Mouse (Mus musculus) ES-Bruce4 (cell line): Measurements from ENCODE around the gene Wnt2. TPM values are rescaled to one million over a fixed set of nuclear protein-coding genes. Genes with fewer than 3 reads are reported as not detected.

Source experiments
- H3K27ac ChIP-seq: 2 replicates; pipeline ENCODE4 v1.5.1; 2012; ENCODE audit warnings: low read length, inconsistent platforms; ENCODE audit not compliant: insufficient read depth
- H3K27me3 ChIP-seq: 2 replicates; pipeline ENCODE4 v1.6.1; 2012; ENCODE audit warnings: mild to moderate bottlenecking, low read length, inconsistent platforms; ENCODE audit not compliant: control insufficient read depth, poor library complexity, insufficient read depth, severe bottlenecking
- H3K36me3 ChIP-seq: 2 replicates; pipeline ENCODE4 v1.6.1; 2012; ENCODE audit warnings: inconsistent platforms, mild to moderate bottlenecking, low read length, moderate library complexity; ENCODE audit not compliant: control insufficient read depth, poor library complexity, insufficient read depth, severe bottlenecking
- H3K4me1 ChIP-seq: one replicate; pipeline ENCODE4 v1.8.1; 2011; ENCODE audit warnings: low read length; ENCODE audit not compliant: control insufficient read depth, insufficient read depth
- H3K4me3 ChIP-seq: 2 replicates; pipeline ENCODE4 v1.5.1; 2011; ENCODE audit warnings: low read depth, mild to moderate bottlenecking, low read length
- H3K9ac ChIP-seq: 2 replicates; pipeline ENCODE4 v1.6.1; 2012; ENCODE audit warnings: low read depth, mild to moderate bottlenecking, inconsistent platforms; ENCODE audit not compliant: poor library complexity, severe bottlenecking
- H3K9me3 ChIP-seq: replicated peaks from 2 replicates; pipeline ENCODE4 v1.6.1; 2012; ENCODE audit warnings: mild to moderate bottlenecking, low read length, inconsistent platforms; ENCODE audit not compliant: control insufficient read depth, poor library complexity, insufficient read depth, severe bottlenecking
- CTCF ChIP-seq: IDR thresholded peaks from one replicate; pipeline ENCODE4 v1.8.1; 2011; ENCODE audit warnings: low read depth, low read length
- EP300 ChIP-seq: IDR thresholded peaks from 2 replicates; pipeline ENCODE4 v1.6.1; 2011; ENCODE audit warnings: low read depth, low read length; ENCODE audit not compliant: insufficient read depth
- POLR2A ChIP-seq: IDR thresholded peaks from one replicate; pipeline ENCODE4 v1.8.1; 2011; ENCODE audit warnings: low read length; ENCODE audit not compliant: insufficient read depth
- polyA plus RNA-seq: library from polyadenylated mRNA; stranded (reverse); fragments of >200 nt; gene quantifications from 2 replicates; pipeline ENCODE4 v1.2.4, GENCODE M21; 2011; ENCODE audit warnings: low read depth; ENCODE audit not compliant: missing spikeins, insufficient read depth, insufficient read length

The Wnt2 gene
- polyA plus RNA-seq, 1 experiment, result not detected

DNA sequence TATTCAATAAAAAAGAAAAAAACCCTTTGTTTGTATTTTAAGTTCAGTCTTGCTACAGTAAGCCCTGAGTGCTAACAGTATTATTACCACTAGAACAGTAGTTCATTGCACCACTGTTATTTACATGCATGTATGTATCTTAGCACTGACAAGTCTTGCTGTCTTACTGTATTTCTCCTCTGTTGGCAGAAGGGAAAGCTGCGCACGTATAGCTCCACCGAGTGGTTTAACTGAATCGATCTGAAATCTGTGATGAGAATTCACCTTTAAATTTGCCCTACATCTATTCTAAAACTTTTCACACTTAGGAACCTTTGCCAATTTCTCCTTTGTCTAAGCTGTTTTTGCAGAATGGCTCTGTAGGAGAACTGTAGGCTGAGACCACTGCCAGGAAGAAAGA is 13.9 kb upstream of the Wnt2 start:
- no peak overlapping the region for H3K4me3 ChIP-seq
- H3K36me3 ChIP-seq, result no peaks in the 10 kb centered on the region
- no peaks in the 10 kb centered on the region for H3K4me1 ChIP-seq
- no peak overlapping the region for H3K9ac ChIP-seq
- H3K27me3 ChIP-seq, result no peaks in the 10 kb centered on the region
- H3K9me3 ChIP-seq, result no peaks in the 10 kb centered on the region
- no peak overlapping the region for H3K27ac ChIP-seq
- TF ChIP-seq POLR2A (no peak), EP300 (no peak), CTCF (no peak)

- no peak overlapping the region for H3K4me3 ChIP-seq
- H3K27ac ChIP-seq, result no peak overlapping the region
- no peaks in the 10 kb centered on the region for H3K27me3 ChIP-seq
- TF ChIP-seq CTCF, result no peak
- TF ChIP-seq EP300, result no peak
- no peak for TF ChIP-seq POLR2A
- H3K36me3 ChIP-seq, result no peaks in the 10 kb centered on the region
- H3K9ac ChIP-seq, result no peak overlapping the region
- no peaks in the 10 kb centered on the region for H3K4me1 ChIP-seq
- H3K9me3 ChIP-seq, result no peaks in the 10 kb centered on the region
Measured at GRCm38 (mm10) chr6:18043172-18043571, 12.8 kb upstream of the Wnt2 start.

DNA sequence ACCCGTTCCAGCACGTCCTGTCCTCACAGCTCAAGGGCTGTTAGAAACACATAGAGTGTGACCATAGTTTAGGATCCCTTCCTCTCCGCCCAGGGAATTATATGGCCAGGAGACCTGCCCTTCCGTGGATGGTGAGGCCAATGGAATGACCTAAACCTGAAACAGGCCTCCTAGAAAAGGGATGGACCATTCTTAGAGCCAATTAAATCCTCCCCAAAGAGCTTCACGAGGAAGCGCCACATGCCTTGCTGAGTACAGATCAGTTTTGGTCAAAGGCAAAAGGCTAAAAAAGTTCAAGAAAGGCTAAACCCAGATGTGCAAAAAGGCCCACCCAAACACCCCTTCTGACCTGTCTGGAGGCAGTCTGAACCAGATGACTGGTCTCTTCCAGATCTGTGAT is 1.9 kb upstream of the Wnt2 start:
- Histone ChIP-seq H3K9ac (no peak overlapping the region), H3K4me3 (no peak overlapping the region), H3K9me3 (no peaks in the 10 kb centered on the region), H3K36me3 (no peaks in the 10 kb centered on the region), H3K27me3 (peaks cover 15% of the 10 kb centered on the region), H3K27ac (no peak overlapping the region), H3K4me1 (no peaks in the 10 kb centered on the region)
- no peak for TF ChIP-seq CTCF

DNA sequence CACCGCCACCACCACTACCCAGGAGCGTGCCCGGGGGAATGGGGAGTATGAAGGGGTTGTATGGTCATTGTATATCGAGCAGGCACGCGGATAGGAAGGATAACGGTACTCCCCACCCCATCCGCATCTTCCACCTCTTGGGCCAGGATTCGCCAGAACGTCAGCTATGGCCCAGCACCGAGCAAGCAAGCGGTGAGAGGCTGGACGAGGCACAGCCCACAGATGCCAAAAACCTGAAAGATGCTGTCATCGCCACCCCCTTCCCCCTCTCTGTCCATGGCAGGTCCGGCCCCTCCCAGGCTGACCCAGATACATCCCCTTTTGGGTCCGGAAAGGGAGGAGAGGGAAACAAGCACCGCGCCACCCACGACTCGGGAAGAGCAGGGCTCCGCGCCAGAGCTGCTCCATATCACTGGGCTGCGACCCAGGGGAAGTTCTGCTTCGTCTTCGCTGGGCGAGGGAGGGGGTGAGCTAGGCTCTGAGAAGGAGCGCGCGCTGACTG is 1.2 kb upstream of the Wnt2 start:
- Histone ChIP-seq H3K36me3 (no peaks in the 10 kb centered on the region), H3K4me3 (peak overlapping the region; percentile 25), H3K4me1 (no peaks in the 10 kb centered on the region), H3K9me3 (no peaks in the 10 kb centered on the region), H3K27me3 (peaks cover 15% of the 10 kb centered on the region), H3K9ac (no peak overlapping the region), H3K27ac (no peak overlapping the region)
- TF ChIP-seq POLR2A (no peak), EP300 (no peak)

DNA sequence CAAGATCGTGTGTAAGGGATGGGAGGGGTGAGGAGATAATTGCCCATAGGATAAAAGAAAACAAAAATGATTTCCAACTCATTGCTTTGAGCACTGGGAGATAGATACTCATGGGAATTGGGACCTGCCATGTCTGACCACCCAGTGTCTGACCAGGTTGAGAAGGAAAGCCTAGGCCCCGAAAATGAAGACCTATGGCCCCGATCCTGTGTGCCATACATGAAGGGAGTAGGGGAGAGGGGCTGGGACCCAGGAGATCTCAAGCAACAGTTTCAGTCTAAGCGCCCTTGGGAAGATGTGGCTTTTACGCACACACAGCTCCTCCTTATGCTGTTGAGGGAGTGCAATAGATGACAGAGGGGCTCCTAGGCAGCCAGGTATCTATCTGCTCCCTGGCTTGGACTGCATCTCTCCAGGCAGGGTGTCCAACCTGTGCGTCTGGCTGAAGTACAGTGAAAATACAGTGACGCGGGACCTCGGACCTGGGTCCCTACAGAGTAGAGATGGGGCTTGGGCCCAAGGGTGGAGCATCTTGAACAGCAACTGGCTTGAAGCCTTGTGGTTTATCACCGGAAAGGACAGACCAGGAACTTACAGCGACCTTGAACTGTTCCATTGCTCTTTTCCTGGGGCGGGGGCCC is 603 bp upstream of the Wnt2 start:
- H3K9me3 ChIP-seq, result no peaks in the 10 kb centered on the region
- peak overlapping the region; percentile 25 for H3K4me3 ChIP-seq
- no peak overlapping the region for H3K27ac ChIP-seq
- no peaks in the 10 kb centered on the region for H3K36me3 ChIP-seq
- TF ChIP-seq CTCF (no peak), EP300 (no peak), POLR2A (no peak)
- H3K4me1 ChIP-seq, result no peaks in the 10 kb centered on the region
- no peak overlapping the region for H3K9ac ChIP-seq
- H3K27me3 ChIP-seq, result peaks cover 17% of the 10 kb centered on the region

DNA sequence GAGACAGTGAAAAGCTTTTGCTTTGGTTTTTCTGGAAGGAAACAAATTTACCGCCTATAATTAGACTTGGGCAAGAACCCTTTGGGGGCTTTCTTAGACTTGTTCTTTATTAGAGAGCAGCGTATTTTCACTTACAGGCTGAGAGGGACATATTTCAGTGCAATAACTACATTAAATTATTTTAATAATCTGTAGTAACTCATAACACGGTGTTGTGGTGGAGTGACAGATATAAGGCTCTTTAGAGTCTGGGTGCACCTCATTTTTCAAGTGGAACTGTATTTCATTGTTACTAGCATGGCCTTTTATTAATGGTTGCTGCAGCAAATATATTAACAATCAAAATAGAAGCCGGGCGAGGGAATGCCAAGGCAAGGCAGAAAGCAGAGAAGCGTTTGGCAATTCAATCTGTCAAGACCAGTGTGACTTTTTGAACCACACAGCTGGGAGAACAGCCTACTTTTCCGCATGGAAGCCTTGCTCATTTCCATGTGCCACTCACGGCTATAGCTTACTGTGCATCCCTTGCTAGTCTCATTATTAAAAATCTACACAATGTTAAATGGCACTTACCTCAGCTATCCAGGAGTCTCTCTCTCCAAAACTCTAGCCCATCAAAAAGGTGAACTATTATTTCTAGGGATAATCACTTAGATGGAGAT is 6.1 kb downstream of the Wnt2 start:
- H3K9ac ChIP-seq, result no peak overlapping the region
- no peak overlapping the region for H3K4me3 ChIP-seq
- no peak overlapping the region for H3K27ac ChIP-seq
- peaks cover 2% of the 10 kb centered on the region; the same call in 1 of the 2 replicates for H3K27me3 ChIP-seq
- no peak for TF ChIP-seq EP300
- no peak for TF ChIP-seq POLR2A
- no peak for TF ChIP-seq CTCF
- no peaks in the 10 kb centered on the region for H3K9me3 ChIP-seq
- H3K36me3 ChIP-seq, result no peaks in the 10 kb centered on the region
- no peaks in the 10 kb centered on the region for H3K4me1 ChIP-seq
